Mouse (Mus musculus): ENCODE results near the gene Cryba1. TPM values are rescaled to one million over a fixed set of nuclear protein-coding genes. Genes with fewer than 3 reads are reported as not detected.

The Cryba1 gene
- 2.7 and 4.0 TPM in 2 replicates for polyA plus RNA-seq (2014; fragmentation: Nextera tagmentation; extraction: Ambion mirVana)

GRCm38 (mm10) chr11:77725183-77725582 lies at the start of gene Cryba1:
Cryba1 (minus strand) TSS chr11:77725283.
- DNase-seq (ENCODE audit: low spot score) (no peak), ATAC-seq (ENCODE audit: low FRiP score) (no peak)
- H3K27me3 ChIP-seq (ENCODE audit: control insufficient read depth, insufficient read depth, low read length) = no peaks in the 10 kb centered on the region
- H3K4me1 ChIP-seq (replicated peaks; ENCODE audit: control insufficient read depth, insufficient read depth, low read length) = no peaks in the 10 kb centered on the region
- no peak within 1 kb of the TSS for H3K4me3 ChIP-seq (ENCODE audit: low read depth, low read length)
- H3K27ac ChIP-seq (ENCODE audit: low read depth, low read length) = no peak within 1 kb of the TSS
- 44% methylated on average over 7 of the region's 7 CpGs for WGBS
- no peak within 1 kb of the TSS for H3K9ac ChIP-seq (ENCODE audit: low read depth, low read length)
- H3K4me2 ChIP-seq (replicated peaks; ENCODE audit: low read depth, low read length) = no peak within 1 kb of the TSS
- no peaks in the 10 kb centered on the region for H3K36me3 ChIP-seq (ENCODE audit: control insufficient read depth, insufficient read depth, low read length)
- no peaks in the 10 kb centered on the region for H3K9me3 ChIP-seq (ENCODE audit: control insufficient read depth, low read length)

GRCm38 (mm10) chr11:77771879-77772713 lies 47.0 kb upstream of the Cryba1 start:
- no peak overlapping the region for H3K9ac ChIP-seq (ENCODE audit: low read depth, low read length)
- no peak overlapping the region for H3K27ac ChIP-seq (ENCODE audit: low read depth, low read length)
- H3K36me3 ChIP-seq (ENCODE audit: control insufficient read depth, insufficient read depth, low read length) = no peaks in the 10 kb centered on the region
- no peak overlapping the region for H3K4me2 ChIP-seq (replicated peaks; ENCODE audit: low read depth, low read length)
- ATAC-seq (ENCODE audit: low FRiP score) = no peak
- 0 out of 2 replicates have a peak, but pooled peaks cover 2% of the 10 kb centered on the region for H3K4me1 ChIP-seq (replicated peaks; ENCODE audit: control insufficient read depth, insufficient read depth, low read length)
- H3K9me3 ChIP-seq (ENCODE audit: control insufficient read depth, low read length) = no peaks in the 10 kb centered on the region
- no peak for DNase-seq (ENCODE audit: low spot score)
- 53% methylated on average over 8 of the region's 8 CpGs for WGBS
- no peaks in the 10 kb centered on the region for H3K27me3 ChIP-seq (ENCODE audit: control insufficient read depth, insufficient read depth, low read length)
- no peak overlapping the region for H3K4me3 ChIP-seq (ENCODE audit: low read depth, low read length)

GRCm38 (mm10) chr11:77770346-77770745 lies 45.3 kb upstream of the Cryba1 start:
- DNase-seq (ENCODE audit: low spot score) = no peak
- Histone ChIP-seq H3K4me2 (replicated peaks; ENCODE audit: low read depth, low read length) (no peak overlapping the region), H3K36me3 (ENCODE audit: control insufficient read depth, insufficient read depth, low read length) (no peaks in the 10 kb centered on the region), H3K9me3 (ENCODE audit: control insufficient read depth, low read length) (no peaks in the 10 kb centered on the region), H3K27me3 (ENCODE audit: control insufficient read depth, insufficient read depth, low read length) (no peaks in the 10 kb centered on the region), H3K27ac (ENCODE audit: low read depth, low read length) (no peak overlapping the region), H3K4me1 (replicated peaks; ENCODE audit: control insufficient read depth, insufficient read depth, low read length) (peaks cover 10% of the 10 kb centered on the region), H3K9ac (ENCODE audit: low read depth, low read length) (no peak overlapping the region), H3K4me3 (ENCODE audit: low read depth, low read length) (no peak overlapping the region)
- 80% methylated on average over 8 of the region's 8 CpGs for WGBS
- ATAC-seq (ENCODE audit: low FRiP score) = no peak

- peaks cover 15% of the 10 kb centered on the region for H3K4me1 ChIP-seq (replicated peaks; ENCODE audit: control insufficient read depth, insufficient read depth, low read length)
- DNase-seq (ENCODE audit: low spot score) (no peak), ATAC-seq (ENCODE audit: low FRiP score) (no peak)
- no peak overlapping the region for H3K27ac ChIP-seq (ENCODE audit: low read depth, low read length)
- H3K36me3 ChIP-seq (ENCODE audit: control insufficient read depth, insufficient read depth, low read length) = no peaks in the 10 kb centered on the region
- H3K27me3 ChIP-seq (ENCODE audit: control insufficient read depth, insufficient read depth, low read length) = no peaks in the 10 kb centered on the region; the same call in 1 of the 2 replicates
- H3K9me3 ChIP-seq (ENCODE audit: control insufficient read depth, low read length) = no peaks in the 10 kb centered on the region
- no peak overlapping the region for H3K4me2 ChIP-seq (replicated peaks; ENCODE audit: low read depth, low read length)
- no peak overlapping the region for H3K4me3 ChIP-seq (ENCODE audit: low read depth, low read length)
- H3K9ac ChIP-seq (ENCODE audit: low read depth, low read length) = no peak overlapping the region
- WGBS = 88% methylated on average over 4 of the region's 4 CpGs
Measured at GRCm38 (mm10) chr11:77769496-77769895, 44.4 kb upstream of the Cryba1 start.

GRCm38 (mm10) chr11:77766351-77767001 lies 41.4 kb upstream of the Cryba1 start:
- Histone ChIP-seq H3K9ac (ENCODE audit: low read depth, low read length) (peak overlapping the region; percentile 43), H3K4me1 (replicated peaks; ENCODE audit: control insufficient read depth, insufficient read depth, low read length) (peaks cover 16% of the 10 kb centered on the region), H3K36me3 (ENCODE audit: control insufficient read depth, insufficient read depth, low read length) (no peaks in the 10 kb centered on the region), H3K4me3 (ENCODE audit: low read depth, low read length) (peak overlapping the region; percentile 23), H3K27ac (ENCODE audit: low read depth, low read length) (peak overlapping the region; percentile 37; the same call in 1 of the 2 replicates), H3K4me2 (replicated peaks; ENCODE audit: low read depth, low read length) (peak overlapping the region; percentile 61), H3K9me3 (ENCODE audit: control insufficient read depth, low read length) (no peaks in the 10 kb centered on the region), H3K27me3 (ENCODE audit: control insufficient read depth, insufficient read depth, low read length) (no peaks in the 10 kb centered on the region; the same call in 1 of the 2 replicates)
- DNase-seq (ENCODE audit: low spot score) (peak; percentile 55), ATAC-seq (ENCODE audit: low FRiP score) (no peak)
- 1% methylated on average over 24 of the region's 35 CpGs for WGBS

- WGBS = 49% methylated on average over 4 of the region's 4 CpGs
- Histone ChIP-seq H3K27ac (ENCODE audit: low read depth, low read length) (no peak overlapping the region), H3K4me3 (ENCODE audit: low read depth, low read length) (no peak overlapping the region; the same call in 1 of the 2 replicates), H3K36me3 (ENCODE audit: control insufficient read depth, insufficient read depth, low read length) (no peaks in the 10 kb centered on the region), H3K4me2 (replicated peaks; ENCODE audit: low read depth, low read length) (no peak overlapping the region), H3K27me3 (ENCODE audit: control insufficient read depth, insufficient read depth, low read length) (no peaks in the 10 kb centered on the region; the same call in 1 of the 2 replicates), H3K9me3 (ENCODE audit: control insufficient read depth, low read length) (no peaks in the 10 kb centered on the region), H3K9ac (ENCODE audit: low read depth, low read length) (no peak overlapping the region), H3K4me1 (replicated peaks; ENCODE audit: control insufficient read depth, insufficient read depth, low read length) (peaks cover 16% of the 10 kb centered on the region)
- ATAC-seq (ENCODE audit: low FRiP score) (no peak), DNase-seq (ENCODE audit: low spot score) (no peak)
Measured at GRCm38 (mm10) chr11:77765459-77765777, 40.3 kb upstream of the Cryba1 start.

GRCm38 (mm10) chr11:77764694-77765458 lies 39.8 kb upstream of the Cryba1 start:
- Histone ChIP-seq H3K4me1 (replicated peaks; ENCODE audit: control insufficient read depth, insufficient read depth, low read length) (peaks cover 16% of the 10 kb centered on the region), H3K36me3 (ENCODE audit: control insufficient read depth, insufficient read depth, low read length) (no peaks in the 10 kb centered on the region), H3K27me3 (ENCODE audit: control insufficient read depth, insufficient read depth, low read length) (no peaks in the 10 kb centered on the region; the same call in 1 of the 2 replicates), H3K4me2 (replicated peaks; ENCODE audit: low read depth, low read length) (peak overlapping the region; percentile 89), H3K4me3 (ENCODE audit: low read depth, low read length) (peak overlapping the region; percentile 92), H3K9ac (ENCODE audit: low read depth, low read length) (no peak overlapping the region; the same call in 1 of the 2 replicates), H3K27ac (ENCODE audit: low read depth, low read length) (no peak overlapping the region), H3K9me3 (ENCODE audit: control insufficient read depth, low read length) (no peaks in the 10 kb centered on the region)
- ATAC-seq (ENCODE audit: low FRiP score) = no peak
- 47% methylated on average over 9 of the region's 9 CpGs for WGBS
- peak; percentile 13 for DNase-seq (ENCODE audit: low spot score)

- peaks cover 16% of the 10 kb centered on the region for H3K4me1 ChIP-seq (replicated peaks; ENCODE audit: control insufficient read depth, insufficient read depth, low read length)
- peak; percentile 82 for DNase-seq (ENCODE audit: low spot score)
- H3K9ac ChIP-seq (ENCODE audit: low read depth, low read length) = peak overlapping the region; percentile 99
- H3K4me3 ChIP-seq (ENCODE audit: low read depth, low read length) = peak overlapping the region; percentile 92
- no peaks in the 10 kb centered on the region for H3K9me3 ChIP-seq (ENCODE audit: control insufficient read depth, low read length)
- H3K27ac ChIP-seq (ENCODE audit: low read depth, low read length) = peak overlapping the region; percentile 93
- peak overlapping the region; percentile 89 for H3K4me2 ChIP-seq (replicated peaks; ENCODE audit: low read depth, low read length)
- no peaks in the 10 kb centered on the region; the same call in 1 of the 2 replicates for H3K27me3 ChIP-seq (ENCODE audit: control insufficient read depth, insufficient read depth, low read length)
- WGBS = 4% methylated on average over 26 of the region's 26 CpGs
- H3K36me3 ChIP-seq (ENCODE audit: control insufficient read depth, insufficient read depth, low read length) = no peaks in the 10 kb centered on the region
- peak; percentile 79 for ATAC-seq (ENCODE audit: low FRiP score)
Measured at GRCm38 (mm10) chr11:77763673-77764340, 38.7 kb upstream of the Cryba1 start.
